Mouse (Mus musculus) lung, postnatal 36 days (tissue): Measurements from ENCODE around the gene Zmiz1.

Experiments used
- DNase-seq: peaks from one replicate; pipeline ENCODE4 v3.0.0; 2022; ENCODE audit warnings: mixed read lengths

Gene Zmiz1

GRCm38 (mm10) chr14:25619066-25619762, 160.2 kb downstream of the Zmiz1 start:
- DNase-seq: no peak

GRCm38 (mm10) chr14:25620766-25621165, 161.8 kb downstream of the Zmiz1 start:
- no peak for DNase-seq

GRCm38 (mm10) chr14:25623698-25624097, 164.7 kb downstream of the Zmiz1 start:
- DNase-seq: no peak

- no peak for DNase-seq
Measured at GRCm38 (mm10) chr14:25624659-25625058, 165.7 kb downstream of the Zmiz1 start.

- DNase-seq: no peak
Measured at GRCm38 (mm10) chr14:25627599-25628255, 168.7 kb downstream of the Zmiz1 start.

GRCm38 (mm10) chr14:25628448-25629099, 169.6 kb downstream of the Zmiz1 start:
- DNase-seq: no peak

- DNase-seq: no peak
Measured at GRCm38 (mm10) chr14:25629866-25630606, 171.1 kb downstream of the Zmiz1 start.

- no peak for DNase-seq
Measured at GRCm38 (mm10) chr14:25630647-25631409, 171.8 kb downstream of the Zmiz1 start.

- no peak for DNase-seq
Measured at GRCm38 (mm10) chr14:25631481-25631880, 172.5 kb downstream of the Zmiz1 start.

- no peak for DNase-seq
Measured at GRCm38 (mm10) chr14:25633539-25634300, 174.7 kb downstream of the Zmiz1 start.

GRCm38 (mm10) chr14:25634328-25634727, 175.3 kb downstream of the Zmiz1 start:
- peak; percentile 43 for DNase-seq

- DNase-seq: no peak
Measured at GRCm38 (mm10) chr14:25635746-25636145, 176.8 kb downstream of the Zmiz1 start.

- no peak for DNase-seq
Measured at GRCm38 (mm10) chr14:25636297-25636696, 177.3 kb downstream of the Zmiz1 start.

- no peak for DNase-seq
Measured at GRCm38 (mm10) chr14:25639120-25639758, 180.3 kb downstream of the Zmiz1 start.

GRCm38 (mm10) chr14:25639979-25640378, 181.0 kb downstream of the Zmiz1 start:
- no peak for DNase-seq

- DNase-seq: no peak
Measured at GRCm38 (mm10) chr14:25640421-25641056, 181.6 kb downstream of the Zmiz1 start.

GRCm38 (mm10) chr14:25641067-25641466, 182.1 kb downstream of the Zmiz1 start:
- no peak for DNase-seq

- no peak for DNase-seq
Measured at GRCm38 (mm10) chr14:25645717-25646116, 186.7 kb downstream of the Zmiz1 start.

GRCm38 (mm10) chr14:25646161-25646621, 187.2 kb downstream of the Zmiz1 start:
- peak; percentile 85 for DNase-seq

- DNase-seq: no peak
Measured at GRCm38 (mm10) chr14:25651131-25651530, 192.1 kb downstream of the Zmiz1 start.
